Mouse (Mus musculus) spleen, postnatal 10 days (tissue): ENCODE data around the gene Tmtc1.

ENCODE experiments used
- DNase-seq, 2 experiments: peaks; one replicate each; pipeline ENCODE4 v3.0.0; 2021 to 2022; ENCODE audit warnings: low spot score in 2 of 2

The Tmtc1 gene

GRCm38 (mm10) chr6:148315106-148315505 is 129.1 kb downstream of the Tmtc1 start:
- no peak for DNase-seq

DNA sequence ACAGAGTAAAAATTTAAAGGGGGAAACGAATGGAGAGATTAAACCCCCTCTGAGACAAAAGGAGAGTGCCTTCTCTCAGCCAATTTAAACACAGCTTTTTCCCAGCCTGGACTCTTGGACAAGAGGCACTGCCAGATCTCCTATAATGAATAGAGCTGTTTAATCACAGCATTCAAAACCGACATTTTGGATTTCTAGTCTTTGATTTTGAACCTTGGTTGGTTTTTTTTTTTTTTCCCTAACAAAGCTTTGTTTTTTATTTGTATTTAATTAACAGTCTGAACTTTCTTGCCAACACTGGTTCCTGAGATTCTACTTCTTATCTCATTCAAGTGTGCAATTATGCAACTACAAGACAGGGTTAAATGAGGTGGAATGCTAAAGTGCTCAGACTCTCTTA is 133.2 kb downstream of the Tmtc1 start:
- DNase-seq: no peak

DNA sequence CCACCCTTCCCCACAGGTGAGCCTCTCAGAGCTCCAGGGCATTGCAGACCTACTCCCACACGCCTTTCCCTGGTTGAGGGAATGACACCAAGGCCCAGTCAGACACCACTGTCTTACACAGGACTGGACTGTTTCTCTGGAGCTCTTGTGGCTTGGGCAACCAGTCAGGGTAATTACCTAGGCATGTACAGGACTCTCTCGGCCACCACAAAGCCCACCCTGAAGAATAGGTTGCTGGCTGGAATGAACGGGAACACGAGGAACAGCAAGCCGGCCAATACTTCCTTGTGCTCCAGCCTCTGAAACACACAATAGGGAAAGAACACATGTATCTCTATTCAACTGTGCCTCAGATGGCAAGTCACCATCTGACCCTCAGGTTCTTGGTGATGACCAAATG is 138.4 kb downstream of the Tmtc1 start:
- no peak for DNase-seq

GRCm38 (mm10) chr6:148305191-148305590 is 139.0 kb downstream of the Tmtc1 start:
- no peak for DNase-seq

DNA sequence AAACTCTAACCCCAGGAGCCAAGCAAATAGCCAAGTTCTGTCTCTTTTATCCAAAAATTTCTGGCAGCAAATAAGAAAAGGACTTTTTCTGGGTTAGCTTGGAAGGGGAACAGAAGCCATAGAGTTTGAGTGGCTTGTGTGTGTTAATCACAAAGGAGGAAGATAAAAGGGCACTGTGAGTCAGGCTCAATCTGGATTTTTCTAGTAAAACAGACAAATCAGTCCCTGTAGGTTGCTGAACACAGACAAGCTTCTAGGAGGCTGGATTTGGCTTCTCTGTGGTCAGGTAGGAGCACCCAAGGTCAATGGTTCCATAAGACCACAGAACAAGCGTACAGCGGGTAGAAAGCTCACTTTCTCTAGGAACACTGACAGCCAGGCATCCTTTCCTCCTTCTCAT is 141.9 kb downstream of the Tmtc1 start:
- DNase-seq: no peak

DNA sequence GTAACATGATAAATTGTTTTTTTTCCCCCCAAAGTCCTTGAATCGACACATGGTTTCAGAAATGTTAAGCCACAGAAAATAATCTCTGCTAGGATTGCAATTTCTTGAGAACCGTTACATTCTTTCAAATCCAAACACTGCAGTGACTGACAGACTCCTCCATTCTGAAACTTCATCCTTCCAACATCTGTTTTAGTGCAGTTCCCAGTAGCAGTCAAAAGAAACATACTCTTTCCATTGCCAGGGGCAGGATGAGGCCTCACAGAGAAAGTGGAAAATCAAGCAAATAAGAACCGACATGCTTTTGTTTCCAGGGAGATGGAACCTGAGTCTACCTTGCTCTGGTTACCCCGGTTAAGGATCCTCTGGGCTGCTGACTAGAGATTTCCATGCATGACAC is 147.1 kb downstream of the Tmtc1 start:
- DNase-seq: no peak

DNA sequence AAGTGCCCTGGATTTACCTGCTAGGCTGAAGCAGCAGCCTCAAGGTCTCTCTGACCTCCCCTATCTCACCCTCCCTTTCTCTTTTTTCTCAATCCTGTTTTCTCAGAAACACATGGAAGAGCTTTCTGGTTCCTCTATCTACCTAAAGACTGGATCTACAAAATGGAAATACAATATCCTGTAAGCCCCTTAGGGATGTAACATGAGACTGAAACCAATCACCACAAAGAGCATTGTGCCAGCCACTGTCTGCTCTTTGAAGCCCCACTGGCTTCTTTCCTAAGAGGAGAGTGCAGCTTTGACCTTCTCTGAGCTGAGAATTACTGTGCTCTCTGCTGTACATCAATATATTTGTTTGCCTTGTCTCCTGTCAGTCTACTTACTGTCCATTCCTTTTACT is 147.8 kb downstream of the Tmtc1 start:
- no peak for DNase-seq

DNA sequence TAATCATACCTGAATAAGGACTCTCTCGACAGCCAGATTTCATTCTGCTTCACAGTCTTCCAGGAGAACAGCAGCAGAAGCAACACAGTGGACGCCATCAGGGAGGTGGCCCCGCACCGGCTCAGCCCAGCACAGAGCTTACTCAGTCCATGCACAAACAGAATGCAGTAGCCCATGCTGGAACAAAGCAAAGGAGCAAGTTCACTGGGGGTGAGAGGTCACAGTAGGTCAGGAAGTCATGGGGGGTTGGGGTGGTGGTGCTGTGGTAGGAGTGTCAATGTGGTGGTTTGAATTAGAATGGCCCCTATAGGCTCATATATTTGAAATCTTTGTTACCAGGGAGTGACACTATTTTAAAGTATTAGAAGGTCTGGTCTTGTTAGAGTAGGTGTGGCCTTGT is 149.7 kb downstream of the Tmtc1 start:
- DNase-seq: no peak

- DNase-seq: no peak
These were observed 153.3 kb downstream of the Tmtc1 start for GRCm38 (mm10) chr6:148290865-148291264.

DNA sequence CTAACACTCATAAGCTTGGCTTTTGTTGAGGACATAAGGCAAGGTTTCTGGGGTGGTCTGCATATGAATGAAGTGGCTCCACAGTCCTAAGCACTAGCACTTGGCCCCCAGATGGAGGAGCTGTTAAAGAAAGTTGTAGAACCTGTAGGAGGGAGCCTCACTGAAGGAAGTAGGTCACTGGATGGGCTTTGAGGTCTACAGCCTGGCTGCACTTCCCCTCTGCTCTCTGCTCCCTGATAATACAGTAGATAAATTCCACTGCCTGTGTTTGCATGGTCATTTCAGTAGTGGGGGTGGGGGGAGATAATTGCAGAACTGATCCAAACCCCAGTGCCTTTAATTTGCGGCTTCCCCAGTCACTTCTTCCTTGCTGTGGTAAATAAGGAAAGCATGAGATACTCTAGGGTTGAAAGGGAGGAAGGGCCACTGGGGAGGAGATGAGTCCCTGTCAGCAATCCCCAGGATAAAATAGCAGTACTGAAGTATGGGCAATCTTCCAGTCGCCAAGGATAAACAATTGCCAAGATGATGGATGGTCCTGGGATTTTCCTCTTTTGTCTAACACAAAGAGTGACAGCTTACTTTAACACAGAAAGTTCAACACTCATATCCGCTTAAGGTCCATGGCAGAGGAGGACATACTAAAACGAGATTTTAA is 160.8 kb downstream of the Tmtc1 start:
- no peak for DNase-seq

DNA sequence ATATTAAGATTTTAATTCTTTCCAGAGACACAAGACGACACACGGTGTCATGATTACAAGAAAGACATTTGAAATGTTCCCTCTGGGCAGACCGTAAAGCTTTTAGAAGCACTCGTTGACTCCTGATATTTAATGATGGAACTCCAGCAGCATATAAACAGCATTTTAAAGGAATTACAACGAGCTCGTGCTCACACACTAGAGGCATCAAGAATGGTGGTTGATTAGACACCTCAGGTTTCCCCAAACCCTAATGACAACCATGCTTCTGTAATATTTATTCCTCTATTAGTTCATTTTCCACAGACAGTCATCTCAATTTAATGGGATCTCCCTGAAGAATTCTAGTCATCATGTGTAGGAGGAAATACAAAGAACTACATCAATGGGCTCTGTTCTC is 164.9 kb downstream of the Tmtc1 start:
- no peak for DNase-seq

DNA sequence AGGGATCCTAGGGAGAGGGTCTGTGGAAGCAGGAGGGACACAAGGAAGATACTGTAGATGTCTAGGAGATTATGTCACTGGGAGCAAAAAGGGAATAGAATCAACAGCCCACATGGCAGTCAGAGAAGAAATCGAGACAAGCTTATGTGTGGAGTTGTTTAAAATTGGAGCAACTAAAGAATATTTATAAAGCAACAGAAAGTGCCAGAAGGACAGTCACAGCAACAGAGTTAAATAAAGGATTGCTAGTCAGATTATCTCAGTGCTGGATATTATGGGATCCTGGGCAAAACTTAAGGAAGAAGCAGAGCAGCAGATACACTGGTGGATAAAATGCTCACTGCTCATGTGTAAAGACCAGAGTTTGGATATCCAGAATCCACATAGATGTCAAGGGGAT is 167.8 kb downstream of the Tmtc1 start:
- DNase-seq: no peak

DNA sequence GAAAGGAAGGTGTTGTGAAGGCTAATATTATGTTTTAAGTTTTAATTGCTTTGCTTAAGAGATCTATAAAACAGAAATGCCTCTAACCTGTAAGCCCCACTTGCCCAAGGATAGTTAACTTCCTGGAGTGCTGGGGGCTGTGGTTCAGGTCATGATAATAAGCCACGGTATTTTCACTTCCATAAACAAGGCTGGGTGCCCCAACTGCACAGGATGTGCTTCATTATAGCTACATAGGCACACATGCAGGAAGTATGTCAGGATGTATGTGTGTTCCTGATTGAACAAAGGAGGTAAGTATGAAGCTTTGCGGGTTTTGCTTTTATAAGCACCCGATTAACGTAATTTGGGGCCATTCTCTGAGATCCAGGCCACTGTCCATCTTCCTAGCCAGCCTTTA is 169.1 kb downstream of the Tmtc1 start:
- DNase-seq: no peak

DNA sequence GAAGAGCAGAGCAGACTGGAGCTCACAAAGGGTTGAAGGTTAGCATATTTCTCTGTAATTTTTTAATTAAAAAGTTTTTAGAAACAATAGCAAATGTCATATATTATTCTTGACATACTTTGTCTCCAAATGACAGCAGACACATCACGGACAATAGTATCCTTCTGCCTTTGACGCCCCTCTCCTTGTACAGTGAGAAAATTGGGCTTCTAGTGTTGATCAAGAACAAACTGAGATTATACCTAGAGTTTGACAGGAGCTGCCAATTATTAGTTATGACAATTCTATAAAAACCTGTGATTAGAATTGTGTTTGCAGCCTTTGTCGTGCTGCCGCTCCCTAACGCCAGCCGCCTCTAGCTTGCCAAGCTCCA is 183.5 kb downstream of the Tmtc1 start:
- DNase-seq: no peak

DNA sequence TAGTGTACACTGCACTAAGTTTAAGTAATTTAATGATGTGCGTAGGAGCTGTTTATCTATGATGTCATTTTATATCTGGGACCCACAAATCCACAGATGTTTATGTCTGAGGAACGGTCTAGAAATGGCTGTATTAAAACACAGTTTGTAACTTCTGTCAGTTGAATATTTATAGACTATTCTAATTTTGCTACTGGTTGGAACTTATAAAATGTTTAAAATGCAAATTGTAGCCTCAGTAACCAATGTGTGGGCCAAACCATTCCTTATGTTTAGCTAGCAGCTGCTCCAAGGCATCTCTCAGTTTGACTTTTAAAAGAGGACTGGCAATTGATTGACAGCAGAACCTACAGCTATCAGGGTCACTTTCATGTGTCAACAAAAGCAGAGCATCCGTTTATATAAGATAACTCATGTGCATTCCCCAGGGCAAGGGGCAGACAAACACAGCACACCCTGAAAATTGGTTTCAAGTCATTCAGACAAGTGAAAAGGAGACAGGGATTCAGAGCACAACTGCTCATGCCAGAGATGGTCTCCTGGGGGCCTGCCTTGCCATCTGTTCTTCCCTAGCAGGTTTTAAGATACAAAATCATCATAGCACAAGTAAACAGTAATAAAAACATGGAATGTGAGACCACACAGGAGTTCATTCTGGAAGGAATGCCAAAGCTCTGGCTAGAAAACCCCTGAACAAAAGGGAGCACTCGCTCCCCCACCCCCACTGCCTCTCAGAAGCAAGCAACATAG is 184.0 kb downstream of the Tmtc1 start:
- no peak for DNase-seq

DNA sequence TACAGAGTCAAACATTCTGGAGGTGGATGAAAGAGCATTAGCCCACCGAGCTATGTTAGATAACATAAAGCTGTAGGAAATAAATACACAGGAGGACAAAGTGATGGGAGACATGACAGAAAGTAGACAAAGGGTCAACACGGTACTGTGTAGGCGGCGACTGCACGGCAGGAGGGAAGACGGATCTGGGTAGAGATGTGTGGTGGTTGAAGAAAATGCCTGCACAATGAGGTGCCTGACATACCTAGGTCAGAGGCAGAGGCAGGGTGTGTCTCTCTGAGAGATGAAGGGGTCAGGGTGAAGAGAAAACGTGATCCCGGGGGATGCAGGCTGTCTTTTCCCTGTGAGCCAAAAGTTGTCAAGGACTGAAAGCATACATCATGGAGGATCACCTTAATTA is 185.1 kb downstream of the Tmtc1 start:
- DNase-seq: no peak

- no peak for DNase-seq
These were observed 186.4 kb downstream of the Tmtc1 start for GRCm38 (mm10) chr6:148257805-148258204.

DNA sequence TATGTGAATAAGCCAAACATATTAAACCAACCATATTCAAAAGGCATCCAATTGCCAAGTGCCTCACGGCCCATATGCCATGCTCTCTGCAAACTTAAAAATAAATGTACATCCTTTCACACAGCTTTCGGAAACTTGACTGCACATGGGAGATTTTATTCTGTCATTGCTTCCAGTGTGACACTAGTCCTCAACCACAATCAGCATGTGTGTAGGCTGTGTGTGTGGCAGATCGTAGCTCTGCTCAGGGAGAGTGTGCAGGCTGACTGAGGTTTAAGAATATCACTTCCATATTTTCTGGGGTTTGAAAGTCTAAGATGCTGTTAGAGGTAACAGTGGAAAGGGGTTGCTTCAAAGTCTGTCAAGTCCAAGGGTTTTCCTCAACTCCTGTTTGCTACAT is 188.1 kb downstream of the Tmtc1 start:
- DNase-seq: no peak

DNA sequence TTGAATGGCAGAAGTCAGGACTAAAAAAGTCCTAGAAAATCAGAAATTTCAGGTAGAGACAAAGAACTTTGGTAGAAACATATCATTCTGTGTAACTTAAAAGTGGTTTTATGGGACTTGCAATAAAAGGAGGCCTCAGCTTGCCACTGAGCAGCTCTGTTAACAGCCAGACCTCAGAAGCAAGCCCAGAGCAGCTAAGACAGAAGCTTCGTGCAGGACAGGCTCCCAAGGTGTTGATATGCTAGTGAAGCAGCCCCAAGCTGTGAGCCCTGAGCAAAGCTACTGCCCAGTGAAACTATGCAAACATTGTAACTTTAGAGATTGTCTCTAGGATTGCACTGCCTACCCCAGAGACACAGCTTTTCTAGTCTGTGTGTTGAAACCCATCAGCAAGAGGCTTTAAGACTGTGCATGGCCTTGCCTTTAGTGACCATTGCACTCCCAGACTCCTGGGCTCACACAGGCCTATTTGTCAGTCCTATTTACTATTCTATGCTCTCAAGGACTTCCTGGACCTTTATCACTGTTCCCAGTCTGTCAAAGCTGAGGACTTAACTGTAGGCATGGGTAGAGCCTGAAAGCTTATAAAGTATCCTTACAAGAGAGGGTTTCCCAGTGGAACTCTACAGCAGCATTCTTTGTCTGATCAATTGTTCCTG is 188.7 kb downstream of the Tmtc1 start:
- DNase-seq: no peak

- DNase-seq: no peak
These were observed 195.0 kb downstream of the Tmtc1 start for GRCm38 (mm10) chr6:148249221-148249620.

DNA sequence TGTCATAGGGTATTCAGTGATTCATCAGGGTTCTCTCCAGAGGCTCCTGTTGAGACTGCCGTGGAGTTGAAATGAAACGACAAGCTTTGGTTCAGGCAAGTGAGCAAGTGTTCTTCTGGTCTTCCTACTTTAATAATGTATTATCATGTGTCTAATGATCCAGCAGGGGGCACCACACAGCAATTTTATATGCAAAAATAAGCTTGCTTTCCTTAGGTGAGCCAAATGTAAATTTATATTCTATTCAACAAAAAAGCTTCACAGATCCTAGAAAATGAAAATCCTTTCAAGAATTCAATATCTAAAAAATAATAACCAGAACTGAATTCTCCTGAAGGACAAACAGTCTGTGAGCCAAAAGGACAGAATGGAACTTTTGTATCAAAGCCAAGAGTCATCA is 195.6 kb downstream of the Tmtc1 start:
- DNase-seq: peak in 1 of 2 experiments; percentile 56

DNA sequence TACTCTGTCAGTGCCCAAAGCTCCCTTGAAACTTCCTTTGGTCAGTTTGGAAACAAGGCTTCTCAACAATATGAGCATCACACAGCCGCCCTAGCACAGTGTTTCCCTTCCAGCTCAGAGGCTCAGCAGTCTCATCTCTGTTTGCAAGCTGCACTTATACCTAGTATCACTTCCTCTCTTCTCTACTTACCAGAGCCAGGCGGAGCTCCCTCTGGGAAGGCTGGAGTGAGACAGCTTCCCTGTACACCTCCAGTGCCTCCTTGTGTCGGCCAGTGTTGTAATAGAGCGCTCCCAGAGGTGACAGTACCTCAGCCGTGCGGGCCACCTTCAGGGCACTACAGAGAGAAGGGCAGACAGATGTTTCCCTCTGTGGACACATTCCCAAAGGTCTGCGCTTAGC is 197.6 kb downstream of the Tmtc1 start:
- no peak for DNase-seq

DNA sequence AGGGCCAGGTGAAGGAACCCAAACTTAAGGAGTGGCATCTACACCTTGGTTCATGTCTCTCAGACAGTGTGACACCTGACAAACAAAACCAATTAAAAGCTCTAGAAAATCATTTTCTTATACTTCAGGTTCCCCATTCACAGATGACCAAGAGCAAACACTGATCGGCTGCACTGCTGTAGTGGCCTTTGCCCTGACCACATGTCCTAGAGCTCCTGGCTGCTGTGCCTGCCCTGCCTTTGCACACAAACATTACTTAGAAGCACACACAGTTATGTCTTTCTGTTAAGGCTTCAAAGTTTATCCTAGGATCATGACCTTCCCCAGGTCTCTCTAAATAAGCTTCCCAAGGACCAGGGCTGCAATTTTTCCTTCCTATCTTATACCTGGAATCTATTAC is 199.4 kb downstream of the Tmtc1 start:
- DNase-seq: no peak
